Mouse (Mus musculus): ENCODE measurements around the gene Plcb3. TPM values are rescaled to one million over a fixed set of nuclear protein-coding genes. Genes with fewer than 3 reads are reported as not detected.
A peak's percentile ranks its signal among the peaks of the same experiment; 100 is the strongest.

The Plcb3 gene
- 33.6 and 40.7 TPM in 2 replicates for polyA plus RNA-seq (2015; fragmentation: Nextera tagmentation; extraction: Ambion mirVana)

DNA sequence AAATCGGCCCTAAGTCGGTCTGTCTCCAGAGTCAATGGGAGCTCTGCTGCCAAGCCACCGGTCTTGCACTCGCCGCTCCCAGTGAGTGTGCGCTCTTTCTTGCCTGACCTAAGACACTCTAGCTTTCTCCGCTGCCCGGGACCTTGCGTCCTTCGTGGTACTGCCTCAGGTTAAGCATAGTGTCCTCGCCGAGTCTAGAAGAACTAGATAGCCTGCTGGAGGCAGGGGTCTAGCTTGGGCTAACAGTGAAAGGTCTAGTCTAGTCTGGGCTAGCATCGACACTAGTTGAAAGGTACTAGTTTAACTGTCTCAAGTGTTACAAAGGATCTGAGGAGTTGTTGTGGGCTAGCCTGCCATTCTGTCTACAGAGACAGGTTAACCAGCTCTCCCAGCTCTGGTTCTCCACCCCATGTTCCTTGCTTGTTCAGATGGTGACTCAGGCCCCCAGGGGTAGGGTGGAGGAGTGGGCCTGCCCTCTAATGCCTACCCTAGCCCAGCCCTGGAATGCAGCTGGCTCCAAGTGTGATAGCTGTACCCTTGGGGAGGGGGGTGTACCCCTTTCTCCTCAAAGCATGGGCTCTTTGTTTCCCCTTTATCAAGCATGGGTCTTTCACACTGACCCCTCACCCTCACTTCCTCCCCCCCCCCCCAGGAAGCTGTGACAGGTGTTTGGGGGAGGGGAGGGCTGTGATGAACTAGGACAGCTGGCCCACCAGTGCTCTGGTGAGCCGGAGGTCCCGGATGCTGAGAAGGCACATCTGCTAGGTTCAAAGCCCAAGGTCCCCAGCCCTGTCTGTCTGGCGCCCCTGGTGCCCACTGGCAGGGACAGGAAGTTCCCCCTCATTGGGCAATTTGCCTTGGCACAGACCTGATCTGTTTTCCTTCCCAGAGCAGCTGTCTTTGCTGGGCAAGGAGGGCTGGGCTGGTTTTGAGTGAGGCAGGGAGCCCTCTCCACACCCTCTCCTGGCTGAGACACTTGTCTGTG lies at the start of gene Plcb3:
Gene Plcb3 (minus strand): TSS at position 934 of the 985 bp plus-strand sequence.
- Histone ChIP-seq H3K27me3 (replicated peaks; ENCODE audit: insufficient read depth, low read length) (no peaks in the 10 kb centered on the region), H3K4me2 (replicated peaks; ENCODE audit: low read depth, low read length) (peak within 1 kb of the TSS; percentile 88), H3K27ac (ENCODE audit: low read length) (peak within 1 kb of the TSS; percentile 39), H3K9me3 (ENCODE audit: low read length) (no peaks in the 10 kb centered on the region), H3K36me3 (ENCODE audit: insufficient read depth, low read length) (no peaks in the 10 kb centered on the region), H3K4me1 (ENCODE audit: insufficient read depth, low read depth, low read length) (peaks cover 12% of the 10 kb centered on the region), H3K9ac (replicated peaks; ENCODE audit: low read depth) (peak within 1 kb of the TSS; percentile 52), H3K4me3 (ENCODE audit: low read depth, low read length) (peak within 1 kb of the TSS; percentile 64)
- ATAC-seq (no peak), DNase-seq (ENCODE audit: low spot score) (peak; percentile 84)
- WGBS = 0% methylated on average over 16 of the region's 16 CpGs
- TF ChIP-seq CTCF (IDR thresholded peaks at IDR 0.05) (peak; percentile 57), EP300 (IDR thresholded peaks at IDR 0.05) (0 out of 2 replicates have a peak, but pooled peaks have one; percentile 14)

DNA sequence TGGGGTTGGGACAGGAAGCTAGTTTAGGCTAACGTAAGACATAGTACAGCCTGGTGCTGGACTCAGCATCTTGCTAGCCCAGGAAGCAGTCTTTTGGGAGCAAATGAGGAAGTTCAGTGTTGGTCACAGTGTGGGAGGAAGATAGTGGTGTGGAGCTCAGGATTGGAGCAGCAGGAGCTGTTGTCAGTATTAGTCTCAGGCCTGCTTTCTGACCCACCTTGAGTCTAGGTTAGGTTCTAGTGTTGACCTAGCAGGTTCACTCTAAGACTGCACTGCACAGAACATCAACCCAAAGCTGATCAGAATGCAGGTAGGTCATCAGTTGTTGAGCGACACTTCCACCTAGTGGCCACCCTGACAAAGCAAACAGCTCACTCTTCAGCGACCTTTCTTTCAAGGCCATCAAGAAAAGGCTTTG lies 44.0 kb upstream of the Plcb3 start:
- Histone ChIP-seq H3K4me1 (ENCODE audit: insufficient read depth, low read depth, low read length) (no peaks in the 10 kb centered on the region), H3K27ac (ENCODE audit: low read length) (0 out of 2 replicates have a peak overlapping the region, but pooled peaks have one; percentile 4), H3K36me3 (ENCODE audit: insufficient read depth, low read length) (peaks cover 22% of the 10 kb centered on the region), H3K27me3 (replicated peaks; ENCODE audit: insufficient read depth, low read length) (no peaks in the 10 kb centered on the region), H3K4me2 (replicated peaks; ENCODE audit: low read depth, low read length) (no peak overlapping the region), H3K9me3 (ENCODE audit: low read length) (no peaks in the 10 kb centered on the region), H3K9ac (replicated peaks; ENCODE audit: low read depth) (no peak overlapping the region), H3K4me3 (ENCODE audit: low read depth, low read length) (no peak overlapping the region)
- peak; percentile 73 for ATAC-seq
- WGBS = 39% methylated on average over 3 of the region's 3 CpGs
- TF ChIP-seq EP300 (IDR thresholded peaks at IDR 0.05) (no peak), CTCF (IDR thresholded peaks at IDR 0.05) (peak; percentile 90)
- DNase-seq (ENCODE audit: low spot score) = peak; percentile 83

- H3K36me3 ChIP-seq (ENCODE audit: insufficient read depth, low read length) = peaks cover 14% of the 10 kb centered on the region; the same call in 1 of the 2 replicates
- no peaks in the 10 kb centered on the region for H3K4me1 ChIP-seq (ENCODE audit: insufficient read depth, low read depth, low read length)
- peak; percentile 60 for DNase-seq (ENCODE audit: low spot score)
- peak; percentile 70 for ATAC-seq
- H3K9ac ChIP-seq (replicated peaks; ENCODE audit: low read depth) = no peak within 1 kb of the TSS
- H3K9me3 ChIP-seq (ENCODE audit: low read length) = no peaks in the 10 kb centered on the region
- H3K4me2 ChIP-seq (replicated peaks; ENCODE audit: low read depth, low read length) = peak within 1 kb of the TSS; percentile 19; the same call in 1 of the 2 replicates
- peak within 1 kb of the TSS; percentile 47 for H3K27ac ChIP-seq (ENCODE audit: low read length)
- H3K27me3 ChIP-seq (replicated peaks; ENCODE audit: insufficient read depth, low read length) = no peaks in the 10 kb centered on the region
- WGBS = 57% methylated on average over 5 of the region's 5 CpGs
- H3K4me3 ChIP-seq (ENCODE audit: low read depth, low read length) = no peak within 1 kb of the TSS
- no peak for TF ChIP-seq EP300 (IDR thresholded peaks at IDR 0.05)
- TF ChIP-seq CTCF (IDR thresholded peaks at IDR 0.05) = no peak
These were observed 42.9 kb upstream of the Plcb3 start, which contains the start of gene Fermt3 for GRCm38 (mm10) chr19:7019191-7019590. Gene Fermt3, minus strand, starts transcription at chr19:7019469.

- no peak for DNase-seq (ENCODE audit: low spot score)
- peak overlapping the region; percentile 17; the same call in 1 of the 2 replicates for H3K4me2 ChIP-seq (replicated peaks; ENCODE audit: low read depth, low read length)
- no peak overlapping the region for H3K9ac ChIP-seq (replicated peaks; ENCODE audit: low read depth)
- H3K9me3 ChIP-seq (ENCODE audit: low read length) = no peaks in the 10 kb centered on the region
- TF ChIP-seq EP300 (IDR thresholded peaks at IDR 0.05) (no peak), CTCF (IDR thresholded peaks at IDR 0.05) (no peak)
- H3K4me1 ChIP-seq (ENCODE audit: insufficient read depth, low read depth, low read length) = no peaks in the 10 kb centered on the region
- H3K27ac ChIP-seq (ENCODE audit: low read length) = peak overlapping the region; percentile 47
- ATAC-seq = no peak
- peaks cover 10% of the 10 kb centered on the region; the same call in 1 of the 2 replicates for H3K36me3 ChIP-seq (ENCODE audit: insufficient read depth, low read length)
- H3K27me3 ChIP-seq (replicated peaks; ENCODE audit: insufficient read depth, low read length) = no peaks in the 10 kb centered on the region
- 77% methylated on average over 11 of the region's 11 CpGs for WGBS
- no peak overlapping the region for H3K4me3 ChIP-seq (ENCODE audit: low read depth, low read length)
These were observed 42.3 kb upstream of the Plcb3 start for GRCm38 (mm10) chr19:7018546-7018945.

DNA sequence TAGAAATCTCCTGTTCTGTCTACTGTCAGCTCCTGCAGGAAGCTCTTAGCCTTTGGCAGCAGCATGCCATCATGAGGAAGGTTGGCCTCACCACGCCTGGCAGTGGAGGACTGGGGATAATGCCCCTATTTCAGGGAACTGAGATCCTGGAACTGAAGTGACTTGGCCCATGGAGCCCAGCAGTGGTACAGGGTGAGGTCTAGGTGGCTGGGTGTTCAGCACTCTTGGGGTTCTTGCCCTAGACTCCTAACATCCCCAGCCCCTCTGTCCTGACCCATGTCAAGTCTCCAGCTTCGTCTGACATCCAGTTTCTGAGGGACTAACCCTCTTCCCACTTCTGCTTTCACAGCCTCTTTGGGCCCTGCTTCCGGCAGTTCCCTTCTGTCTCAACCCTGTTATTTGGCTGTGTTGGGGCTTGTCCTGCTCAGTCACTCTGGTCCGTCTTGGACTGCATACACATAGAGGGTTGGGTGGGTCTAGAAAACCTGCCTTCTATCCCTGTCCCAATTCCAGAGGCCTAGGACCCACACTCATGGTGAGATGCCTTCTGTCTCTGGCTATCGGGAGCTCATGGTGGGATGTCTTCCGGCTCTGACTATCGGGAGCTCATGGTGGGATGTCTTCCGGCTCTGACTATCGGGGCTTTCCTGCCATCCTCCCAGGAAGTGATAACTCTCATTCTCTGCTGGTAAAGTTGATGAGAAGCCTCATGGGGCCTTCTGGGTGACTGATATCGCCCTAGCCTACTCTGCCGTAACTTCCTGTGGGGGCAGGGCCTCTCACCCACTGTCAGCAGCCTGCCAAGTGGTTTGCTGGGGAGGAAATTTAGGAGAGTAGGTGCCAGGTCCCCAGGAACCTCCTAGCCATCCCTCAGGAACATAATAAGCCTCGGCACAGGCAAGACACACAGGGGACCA lies 41.5 kb upstream of the Plcb3 start:
- no peaks in the 10 kb centered on the region for H3K4me1 ChIP-seq (ENCODE audit: insufficient read depth, low read depth, low read length)
- WGBS = 63% methylated on average over 12 of the region's 12 CpGs
- H3K4me3 ChIP-seq (ENCODE audit: low read depth, low read length) = no peak overlapping the region
- peak overlapping the region; percentile 47 for H3K27ac ChIP-seq (ENCODE audit: low read length)
- H3K9ac ChIP-seq (replicated peaks; ENCODE audit: low read depth) = no peak overlapping the region
- DNase-seq (ENCODE audit: low spot score) = peak; percentile 24
- no peaks in the 10 kb centered on the region for H3K9me3 ChIP-seq (ENCODE audit: low read length)
- ATAC-seq = 0 out of 2 replicates have a peak, but pooled peaks have one; percentile 11
- peaks cover 10% of the 10 kb centered on the region; the same call in 1 of the 2 replicates for H3K36me3 ChIP-seq (ENCODE audit: insufficient read depth, low read length)
- H3K27me3 ChIP-seq (replicated peaks; ENCODE audit: insufficient read depth, low read length) = no peaks in the 10 kb centered on the region
- TF ChIP-seq EP300 (IDR thresholded peaks at IDR 0.05) = no peak
- TF ChIP-seq CTCF (IDR thresholded peaks at IDR 0.05) = no peak
- H3K4me2 ChIP-seq (replicated peaks; ENCODE audit: low read depth, low read length) = 0 out of 2 replicates have a peak overlapping the region, but pooled peaks have one; percentile 19
